Mouse (Mus musculus): ENCODE results near the gene Wdr24. TPM values are rescaled to one million over a fixed set of nuclear protein-coding genes. Genes with fewer than 3 reads are reported as not detected.

The Wdr24 gene
- polyA plus RNA-seq, 1 experiment from 2014 or later, result 22.1 TPM

- ATAC-seq (replicated peaks; ENCODE audit: low FRiP score, low read depth) (no peak), DNase-seq (ENCODE audit: low spot score) (no peak)
- Histone ChIP-seq H3K9me3 (replicated peaks; ENCODE audit: low read length) (no peaks in the 10 kb centered on the region), H3K4me1 (replicated peaks; ENCODE audit: insufficient read depth, low read length) (peaks cover 34% of the 10 kb centered on the region), H3K4me2 (ENCODE audit: low read length) (peak overlapping the region; percentile 78; the same call in 1 of the 2 replicates), H3K27ac (peak overlapping the region; percentile 84; the same call in 1 of the 2 replicates), H3K9ac (ENCODE audit: low read depth, low read length) (0 out of 2 replicates have a peak overlapping the region, but pooled peaks have one; percentile 64), H3K4me3 (replicated peaks; ENCODE audit: low read depth, low read length) (no peak overlapping the region), H3K36me3 (ENCODE audit: insufficient read depth, low read length) (peaks cover 42% of the 10 kb centered on the region), H3K27me3 (ENCODE audit: insufficient read depth, low read length) (no peaks in the 10 kb centered on the region)
- no peak for TF ChIP-seq CTCF (IDR thresholded peaks at IDR 0.05; ENCODE audit: low read depth)
- WGBS, result 58% methylated on average over 3 of the region's 3 CpGs
These were observed 14.1 kb downstream of the Wdr24 start for GRCm38 (mm10) chr17:25837533-25837932.

GRCm38 (mm10) chr17:25838904-25839303, 15.5 kb downstream of the Wdr24 start:
- H3K9ac ChIP-seq (ENCODE audit: low read depth, low read length), result no peak overlapping the region
- no peak for TF ChIP-seq CTCF (IDR thresholded peaks at IDR 0.05; ENCODE audit: low read depth)
- H3K4me1 ChIP-seq (replicated peaks; ENCODE audit: insufficient read depth, low read length), result peaks cover 39% of the 10 kb centered on the region
- peaks cover 42% of the 10 kb centered on the region for H3K36me3 ChIP-seq (ENCODE audit: insufficient read depth, low read length)
- no peaks in the 10 kb centered on the region for H3K9me3 ChIP-seq (replicated peaks; ENCODE audit: low read length)
- H3K27ac ChIP-seq, result peak overlapping the region; percentile 26
- no peaks in the 10 kb centered on the region for H3K27me3 ChIP-seq (ENCODE audit: insufficient read depth, low read length)
- no peak overlapping the region for H3K4me2 ChIP-seq (ENCODE audit: low read length)
- H3K4me3 ChIP-seq (replicated peaks; ENCODE audit: low read depth, low read length), result no peak overlapping the region
- no peak for ATAC-seq (replicated peaks; ENCODE audit: low FRiP score, low read depth)
- no peak for DNase-seq (ENCODE audit: low spot score)
- 93% methylated on average over 4 of the region's 4 CpGs for WGBS

- no peak for TF ChIP-seq CTCF (IDR thresholded peaks at IDR 0.05; ENCODE audit: low read depth)
- ATAC-seq (replicated peaks; ENCODE audit: low FRiP score, low read depth) (no peak), DNase-seq (ENCODE audit: low spot score) (no peak)
- Histone ChIP-seq H3K9ac (ENCODE audit: low read depth, low read length) (no peak overlapping the region), H3K36me3 (ENCODE audit: insufficient read depth, low read length) (peaks cover 40% of the 10 kb centered on the region), H3K4me1 (replicated peaks; ENCODE audit: insufficient read depth, low read length) (peaks cover 32% of the 10 kb centered on the region), H3K27me3 (ENCODE audit: insufficient read depth, low read length) (no peaks in the 10 kb centered on the region), H3K27ac (peak overlapping the region; percentile 26; the same call in 1 of the 2 replicates), H3K4me3 (replicated peaks; ENCODE audit: low read depth, low read length) (no peak overlapping the region), H3K4me2 (ENCODE audit: low read length) (no peak overlapping the region), H3K9me3 (replicated peaks; ENCODE audit: low read length) (no peaks in the 10 kb centered on the region)
- 79% methylated on average over 14 of the region's 14 CpGs for WGBS
These were observed 16.2 kb downstream of the Wdr24 start for GRCm38 (mm10) chr17:25839455-25840235.

GRCm38 (mm10) chr17:25840519-25840918, 17.1 kb downstream of the Wdr24 start:
- WGBS, result 96% methylated on average over 6 of the region's 6 CpGs
- no peak overlapping the region for H3K4me2 ChIP-seq (ENCODE audit: low read length)
- peaks cover 36% of the 10 kb centered on the region for H3K36me3 ChIP-seq (ENCODE audit: insufficient read depth, low read length)
- no peaks in the 10 kb centered on the region for H3K27me3 ChIP-seq (ENCODE audit: insufficient read depth, low read length)
- H3K9me3 ChIP-seq (replicated peaks; ENCODE audit: low read length), result no peaks in the 10 kb centered on the region
- DNase-seq (ENCODE audit: low spot score), result no peak
- no peak for ATAC-seq (replicated peaks; ENCODE audit: low FRiP score, low read depth)
- no peak for TF ChIP-seq CTCF (IDR thresholded peaks at IDR 0.05; ENCODE audit: low read depth)
- no peak overlapping the region for H3K9ac ChIP-seq (ENCODE audit: low read depth, low read length)
- peaks cover 23% of the 10 kb centered on the region for H3K4me1 ChIP-seq (replicated peaks; ENCODE audit: insufficient read depth, low read length)
- H3K4me3 ChIP-seq (replicated peaks; ENCODE audit: low read depth, low read length), result no peak overlapping the region
- no peak overlapping the region for H3K27ac ChIP-seq

GRCm38 (mm10) chr17:25841117-25841880, 17.9 kb downstream of the Wdr24 start, which contains the start of gene Gm20683:
Gm20683 (minus strand) TSS chr17:25841763.
- Histone ChIP-seq H3K4me2 (ENCODE audit: low read length) (no peak within 1 kb of the TSS), H3K4me3 (replicated peaks; ENCODE audit: low read depth, low read length) (no peak within 1 kb of the TSS), H3K36me3 (ENCODE audit: insufficient read depth, low read length) (peaks cover 36% of the 10 kb centered on the region), H3K9me3 (replicated peaks; ENCODE audit: low read length) (no peaks in the 10 kb centered on the region), H3K27ac (no peak within 1 kb of the TSS), H3K9ac (ENCODE audit: low read depth, low read length) (no peak within 1 kb of the TSS), H3K4me1 (replicated peaks; ENCODE audit: insufficient read depth, low read length) (peaks cover 16% of the 10 kb centered on the region), H3K27me3 (ENCODE audit: insufficient read depth, low read length) (no peaks in the 10 kb centered on the region)
- 89% methylated on average over 22 of the region's 22 CpGs for WGBS
- ATAC-seq (replicated peaks; ENCODE audit: low FRiP score, low read depth) (no peak), DNase-seq (ENCODE audit: low spot score) (no peak)
- no peak for TF ChIP-seq CTCF (IDR thresholded peaks at IDR 0.05; ENCODE audit: low read depth)

GRCm38 (mm10) chr17:25842509-25842908, 19.1 kb downstream of the Wdr24 start:
- no peak overlapping the region for H3K4me3 ChIP-seq (replicated peaks; ENCODE audit: low read depth, low read length)
- no peak for DNase-seq (ENCODE audit: low spot score)
- no peaks in the 10 kb centered on the region for H3K9me3 ChIP-seq (replicated peaks; ENCODE audit: low read length)
- H3K4me2 ChIP-seq (ENCODE audit: low read length), result no peak overlapping the region
- H3K27ac ChIP-seq, result no peak overlapping the region
- peaks cover 5% of the 10 kb centered on the region for H3K4me1 ChIP-seq (replicated peaks; ENCODE audit: insufficient read depth, low read length)
- ATAC-seq (replicated peaks; ENCODE audit: low FRiP score, low read depth), result no peak
- H3K9ac ChIP-seq (ENCODE audit: low read depth, low read length), result no peak overlapping the region
- TF ChIP-seq CTCF (IDR thresholded peaks at IDR 0.05; ENCODE audit: low read depth), result no peak
- WGBS, result 75% methylated on average over 3 of the region's 3 CpGs
- no peaks in the 10 kb centered on the region for H3K27me3 ChIP-seq (ENCODE audit: insufficient read depth, low read length)
- H3K36me3 ChIP-seq (ENCODE audit: insufficient read depth, low read length), result peaks cover 36% of the 10 kb centered on the region
